Mouse (Mus musculus) lung, postnatal 0 days (tissue): ENCODE measurements at regions not wholly inside any gene's neighbourhood (a gene's known extent, or its start where the extent isn't known, plus 50 kb on each side); places are given as distances from the start of the nearest gene placed in this dataset.
A peak's percentile ranks its signal among the peaks of the same experiment; 100 is the strongest.

ENCODE experiments used
- ATAC-seq: fragments of 200-750 bp; cut with Nextera tagmentation; 2 replicates; pipeline ENCODE4 v1.8.0; 2017; ENCODE audit warnings: moderate library complexity
- DNase-seq: peaks from one replicate; pipeline ENCODE4 v3.0.0-alpha.2; 2016; ENCODE audit warnings: low spot score
- H3K27ac ChIP-seq: fragments of 300-500 bp; sonication (generic); 2 replicates; pipeline ENCODE4 v1.5.1; 2014; ENCODE audit warnings: antibody characterized with exemption, mild to moderate bottlenecking, low read length, mixed read lengths
- H3K27me3 ChIP-seq: fragments of 300-500 bp; sonication (generic); replicated peaks from 2 replicates; pipeline ENCODE4 v1.6.1; 2014; ENCODE audit warnings: low read length, mixed read lengths; ENCODE audit not compliant: insufficient read depth
- H3K36me3 ChIP-seq: fragments of 300-500 bp; sonication (generic); 2 replicates; pipeline ENCODE4 v1.6.1; 2014; ENCODE audit warnings: low read length, mixed read lengths; ENCODE audit not compliant: insufficient read depth
- H3K4me1 ChIP-seq: fragments of 300-500 bp; sonication (generic); 2 replicates; pipeline ENCODE4 v1.6.1; 2014; ENCODE audit warnings: antibody characterized with exemption, low read depth, low read length, mixed read lengths; ENCODE audit not compliant: insufficient read depth
- H3K4me2 ChIP-seq: fragments of 300-500 bp; sonication (generic); replicated peaks from 2 replicates; pipeline ENCODE4 v1.6.1; 2014; ENCODE audit warnings: low read depth, mild to moderate bottlenecking, low read length, moderate library complexity, mixed read lengths
- H3K4me3 ChIP-seq: fragments of 300-500 bp; sonication (generic); 2 replicates; pipeline ENCODE4 v1.5.1; 2014; ENCODE audit warnings: low read depth, low read length
- H3K9ac ChIP-seq: fragments of 300-500 bp; sonication (generic); replicated peaks from 2 replicates; pipeline ENCODE4 v1.6.1; 2014; ENCODE audit warnings: low read depth, mild to moderate bottlenecking
- H3K9me3 ChIP-seq: fragments of 300-500 bp; sonication (generic); 2 replicates; pipeline ENCODE4 v1.6.1; 2016; ENCODE audit warnings: low read length, mixed read lengths
- CTCF ChIP-seq: IDR thresholded peaks from 2 replicates; pipeline ENCODE4 v1.5.1; 2016; ENCODE audit warnings: antibody characterized with exemption, mild to moderate bottlenecking
- EP300 ChIP-seq: IDR thresholded peaks from 2 replicates; pipeline ENCODE4 v1.6.1; 2016; ENCODE audit warnings: antibody characterized with exemption, mild to moderate bottlenecking, control low read depth
- WGBS: fragments of 180-500 bp; shearing (Covaris S2); extraction: QIAGEN DNeasy Blood & Tissue Kit; methylation state at CpG from one replicate; pipeline ENCODE4 v1.1.7; 2014; 5-methylcytosine and 5-hydroxymethylcytosine counted together

GRCm38 (mm10) chr5:133267887-133268286 is 724.7 kb upstream of the Auts2 start:
- ATAC-seq (peak; percentile 90), DNase-seq (peak; percentile 74)
- Histone ChIP-seq H3K4me1 (no peaks in the 10 kb centered on the region), H3K4me3 (no peak overlapping the region), H3K9ac (no peak overlapping the region), H3K9me3 (no peaks in the 10 kb centered on the region), H3K27me3 (no peaks in the 10 kb centered on the region), H3K36me3 (no peaks in the 10 kb centered on the region), H3K27ac (no peak overlapping the region), H3K4me2 (no peak overlapping the region)
- WGBS, result 51% methylated on average over 7 of the region's 7 CpGs
- TF ChIP-seq CTCF, result no peak
- peak; percentile 43; the same call in 1 of the 2 replicates for TF ChIP-seq EP300

- ATAC-seq, result no peak
- DNase-seq, result no peak
- TF ChIP-seq CTCF (no peak), EP300 (no peak)
- no peak overlapping the region for H3K4me2 ChIP-seq
- no peaks in the 10 kb centered on the region for H3K36me3 ChIP-seq
- no peaks in the 10 kb centered on the region for H3K9me3 ChIP-seq
- WGBS, result 65% methylated on average over 2 of the region's 2 CpGs
- H3K9ac ChIP-seq, result no peak overlapping the region
- H3K4me3 ChIP-seq, result no peak overlapping the region
- H3K27ac ChIP-seq, result no peak overlapping the region
- no peaks in the 10 kb centered on the region for H3K27me3 ChIP-seq
- no peaks in the 10 kb centered on the region for H3K4me1 ChIP-seq
Observed at GRCm38 (mm10) chr5:133267356-133267755, 724.2 kb upstream of the Auts2 start.

- H3K4me2 ChIP-seq, result no peak overlapping the region
- H3K4me3 ChIP-seq, result no peak overlapping the region
- H3K4me1 ChIP-seq, result no peaks in the 10 kb centered on the region
- no peak overlapping the region for H3K27ac ChIP-seq
- DNase-seq (no peak), ATAC-seq (no peak)
- no peaks in the 10 kb centered on the region for H3K9me3 ChIP-seq
- WGBS, result 59% methylated on average over 7 of the region's 7 CpGs
- H3K27me3 ChIP-seq, result no peaks in the 10 kb centered on the region
- H3K36me3 ChIP-seq, result no peaks in the 10 kb centered on the region
- TF ChIP-seq EP300 (no peak), CTCF (no peak)
- no peak overlapping the region for H3K9ac ChIP-seq
Observed at GRCm38 (mm10) chr5:133264976-133265375, 721.8 kb upstream of the Auts2 start.

GRCm38 (mm10) chr5:133218801-133219200 is 675.7 kb upstream of the Auts2 start:
- H3K4me2 ChIP-seq, result no peak overlapping the region
- H3K36me3 ChIP-seq, result no peaks in the 10 kb centered on the region
- DNase-seq, result no peak
- no peak overlapping the region for H3K9ac ChIP-seq
- no peak overlapping the region for H3K4me3 ChIP-seq
- no peaks in the 10 kb centered on the region for H3K9me3 ChIP-seq
- TF ChIP-seq CTCF (no peak), EP300 (no peak)
- no peak overlapping the region for H3K27ac ChIP-seq
- H3K27me3 ChIP-seq, result no peaks in the 10 kb centered on the region
- no peaks in the 10 kb centered on the region for H3K4me1 ChIP-seq
- WGBS, result 59% methylated on average over 3 of the region's 3 CpGs
- no peak for ATAC-seq

- no peaks in the 10 kb centered on the region for H3K9me3 ChIP-seq
- no peak for TF ChIP-seq CTCF
- no peak for TF ChIP-seq EP300
- 81% methylated on average over 1 of the region's 1 CpGs for WGBS
Observed at GRCm38 (mm10) chr5:133198546-133198945, 655.4 kb upstream of the Auts2 start.

GRCm38 (mm10) chr5:133189798-133190571 is 646.8 kb upstream of the Auts2 start:
- no peak overlapping the region for H3K9ac ChIP-seq
- no peak overlapping the region for H3K27ac ChIP-seq
- no peak for ATAC-seq
- 76% methylated on average over 8 of the region's 8 CpGs for WGBS
- no peaks in the 10 kb centered on the region for H3K36me3 ChIP-seq
- H3K4me1 ChIP-seq, result no peaks in the 10 kb centered on the region
- no peak for TF ChIP-seq CTCF
- TF ChIP-seq EP300, result no peak
- H3K27me3 ChIP-seq, result no peaks in the 10 kb centered on the region
- H3K4me2 ChIP-seq, result no peak overlapping the region
- no peak for DNase-seq
- H3K9me3 ChIP-seq, result no peaks in the 10 kb centered on the region
- no peak overlapping the region for H3K4me3 ChIP-seq

More at GRCm38 (mm10) chr5:133198546-133198945, 655.4 kb upstream of the Auts2 start:
- Histone ChIP-seq H3K36me3 (no peaks in the 10 kb centered on the region), H3K4me3 (no peak overlapping the region), H3K9ac (no peak overlapping the region), H3K27ac (no peak overlapping the region), H3K4me1 (no peaks in the 10 kb centered on the region), H3K27me3 (no peaks in the 10 kb centered on the region), H3K4me2 (no peak overlapping the region)
- ATAC-seq (no peak), DNase-seq (no peak)
